Mouse (Mus musculus) kidney, adult 2 months (tissue): ENCODE results near the gene Ube2e1. TPM values are rescaled to one million over a fixed set of nuclear protein-coding genes. Genes with fewer than 3 reads are reported as not detected.

Experiments
- DNase-seq: peaks from one replicate; pipeline ENCODE4 v3.0.0; 2021
- H3K27ac ChIP-seq: fragments of 200-500 bp; 2 replicates; pipeline ENCODE4 v1.5.1; 2012; ENCODE audit warnings: low read depth, low read length, control low read depth, inconsistent platforms; ENCODE audit not compliant: insufficient read depth
- H3K27me3 ChIP-seq: fragments of 200-500 bp; replicated peaks from 2 replicates; pipeline ENCODE4 v1.6.1; 2012; ENCODE audit warnings: mild to moderate bottlenecking, moderate library complexity, low read length, inconsistent platforms; ENCODE audit not compliant: control insufficient read depth, insufficient read depth
- H3K36me3 ChIP-seq: fragments of 200-500 bp; 2 replicates; pipeline ENCODE4 v1.6.1; 2012; ENCODE audit warnings: mild to moderate bottlenecking, moderate library complexity, low read length, inconsistent platforms; ENCODE audit not compliant: control insufficient read depth, insufficient read depth
- H3K4me1 ChIP-seq: fragments of 200-500 bp; 2 replicates; pipeline ENCODE4 v1.6.1; 2011; ENCODE audit warnings: low read length; ENCODE audit not compliant: control insufficient read depth, insufficient read depth
- H3K4me3 ChIP-seq: fragments of 200-500 bp; 2 replicates; pipeline ENCODE4 v1.5.1; 2011; ENCODE audit warnings: mild to moderate bottlenecking, low read depth, low read length, control low read depth; ENCODE audit not compliant: insufficient read depth
- CTCF ChIP-seq: fragments of 200-500 bp; conservative IDR thresholded peaks from 2 replicates; pipeline ENCODE4 v1.5.1; 2011; ENCODE audit warnings: low read depth, mild to moderate bottlenecking, control low read depth, low read length, moderate library complexity, mixed read lengths; ENCODE audit not compliant: insufficient read depth, insufficient read length
- POLR2A ChIP-seq: fragments of 200-500 bp; IDR thresholded peaks from one replicate; pipeline ENCODE4 v1.6.1; 2011; ENCODE audit warnings: low read depth, low read length, control low read depth
- WGBS: fragments of 180-500 bp; shearing (Covaris S2); methylation state at CpG from one replicate; pipeline ENCODE4 v1.1.7; 2018; 5-methylcytosine and 5-hydroxymethylcytosine counted together
- polyA plus RNA-seq: library from polyadenylated mRNA; depleted of rRNA; stranded (reverse); fragments of >200 nt; gene quantifications from 2 replicates; pipeline ENCODE4 v1.2.3, GENCODE M21; 2012; rRNA removed

Gene Ube2e1
- 38.1 and 51.8 TPM in 2 replicates for polyA plus RNA-seq

- no peak for TF ChIP-seq CTCF
- peak; percentile 94 for TF ChIP-seq POLR2A
- H3K27me3 ChIP-seq: no peaks in the 10 kb centered on the region
- WGBS: 2% methylated on average over 38 of the region's 39 CpGs
- no peaks in the 10 kb centered on the region; the same call in 1 of the 2 replicates for H3K36me3 ChIP-seq
- H3K4me1 ChIP-seq: no peaks in the 10 kb centered on the region; the same call in 1 of the 2 replicates
- peak within 1 kb of the TSS; percentile 98 for H3K4me3 ChIP-seq
- DNase-seq: peak; percentile 88
- H3K27ac ChIP-seq: peak within 1 kb of the TSS; percentile 36; the same call in 1 of the 2 replicates
Measured at GRCm38 (mm10) chr14:18331693-18332131, at the start of gene Ube2e1. Gene Ube2e1 (minus strand): TSS chr14:18331859.

- 55% methylated on average over 5 of the region's 5 CpGs for WGBS
- Histone ChIP-seq H3K27me3 (no peaks in the 10 kb centered on the region), H3K27ac (no peak overlapping the region), H3K4me1 (no peaks in the 10 kb centered on the region), H3K36me3 (no peaks in the 10 kb centered on the region), H3K4me3 (no peak overlapping the region)
- no peak for DNase-seq
- TF ChIP-seq CTCF (no peak), POLR2A (no peak)
Measured at GRCm38 (mm10) chr14:18379841-18380240, 48.2 kb upstream of the Ube2e1 start.

- Histone ChIP-seq H3K27ac (no peak overlapping the region), H3K4me3 (no peak overlapping the region), H3K36me3 (no peaks in the 10 kb centered on the region), H3K4me1 (no peaks in the 10 kb centered on the region), H3K27me3 (no peaks in the 10 kb centered on the region)
- TF ChIP-seq CTCF: peak; percentile 48
- TF ChIP-seq POLR2A: no peak
- 58% methylated on average over 8 of the region's 8 CpGs for WGBS
- no peak for DNase-seq
Measured at GRCm38 (mm10) chr14:18377944-18378575, 46.4 kb upstream of the Ube2e1 start.

DNA sequence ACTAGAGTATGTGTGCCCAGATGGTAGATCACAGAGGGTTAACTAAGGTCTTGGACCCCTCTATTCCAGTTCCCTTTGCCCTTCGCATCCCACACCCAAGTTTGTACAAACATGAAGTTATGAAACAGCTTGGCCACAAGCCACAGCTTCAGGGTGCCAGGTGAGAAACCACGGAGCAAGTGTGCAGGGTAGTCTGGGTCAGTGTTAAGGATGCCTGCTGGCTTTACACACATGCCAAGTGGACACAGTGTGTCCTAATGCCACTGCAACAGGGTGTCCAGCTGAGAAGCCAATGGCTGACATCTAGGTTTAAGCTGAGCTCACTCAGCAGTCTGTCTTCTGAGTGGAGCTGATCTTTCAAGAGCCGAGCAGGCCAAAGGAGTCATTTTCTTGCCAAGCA, 44.5 kb upstream of the Ube2e1 start:
- no peak overlapping the region for H3K27ac ChIP-seq
- WGBS: 43% methylated on average over 3 of the region's 3 CpGs
- H3K4me1 ChIP-seq: no peaks in the 10 kb centered on the region
- H3K4me3 ChIP-seq: no peak overlapping the region
- no peak for TF ChIP-seq CTCF
- no peak for TF ChIP-seq POLR2A
- no peaks in the 10 kb centered on the region for H3K27me3 ChIP-seq
- no peaks in the 10 kb centered on the region for H3K36me3 ChIP-seq
- peak; percentile 86 for DNase-seq

- H3K36me3 ChIP-seq: no peaks in the 10 kb centered on the region
- H3K27ac ChIP-seq: no peak overlapping the region
- peaks cover 7% of the 10 kb centered on the region for H3K4me1 ChIP-seq
- TF ChIP-seq POLR2A (no peak), CTCF (no peak)
- WGBS: 66% methylated on average over 6 of the region's 6 CpGs
- H3K27me3 ChIP-seq: no peaks in the 10 kb centered on the region
- no peak for DNase-seq
- H3K4me3 ChIP-seq: no peak overlapping the region
Measured at GRCm38 (mm10) chr14:18373758-18374405, 42.2 kb upstream of the Ube2e1 start.

DNA sequence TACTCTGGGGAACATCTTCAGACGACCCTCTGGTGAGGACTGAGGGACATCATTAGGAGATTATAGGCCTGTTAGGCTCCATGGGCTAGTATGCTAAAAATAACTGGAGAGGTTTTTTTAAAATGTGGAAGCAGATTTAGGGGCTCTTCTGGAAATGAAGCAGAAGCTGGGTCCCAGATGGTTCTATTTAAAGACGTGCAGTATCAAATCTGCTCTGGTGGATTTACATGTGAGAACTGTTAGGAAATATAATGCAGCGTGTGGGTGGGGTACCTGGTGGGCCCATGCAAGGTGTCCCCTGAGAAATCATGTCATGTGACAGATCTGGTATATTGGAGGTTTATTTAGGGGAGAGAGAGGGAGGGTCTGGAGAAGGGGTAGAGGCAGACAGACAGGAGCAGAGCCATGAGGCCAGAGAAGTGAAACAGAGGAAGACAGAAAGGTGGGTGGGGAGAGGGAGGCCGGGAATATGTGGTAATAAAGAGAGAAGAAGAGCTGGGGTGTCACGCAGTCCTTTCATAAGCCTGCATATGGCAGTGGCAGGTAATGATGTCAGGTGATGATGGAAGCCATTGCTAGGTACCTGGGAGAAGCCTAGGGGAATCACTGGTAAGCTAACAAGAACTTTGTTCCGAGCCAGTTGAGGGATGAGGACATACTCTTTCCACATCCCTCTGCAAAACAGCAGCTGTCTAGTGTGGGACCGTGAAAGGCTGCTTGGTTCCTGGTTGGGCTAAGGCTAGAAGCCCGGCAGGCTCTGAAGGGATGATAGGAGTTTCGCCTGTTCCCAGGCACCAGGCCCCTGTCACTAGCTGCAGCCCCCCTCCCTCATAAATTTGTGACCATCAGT, 41.3 kb upstream of the Ube2e1 start:
- Histone ChIP-seq H3K36me3 (no peaks in the 10 kb centered on the region), H3K4me1 (peaks cover 7% of the 10 kb centered on the region), H3K27ac (no peak overlapping the region), H3K4me3 (no peak overlapping the region), H3K27me3 (no peaks in the 10 kb centered on the region)
- 88% methylated on average over 9 of the region's 9 CpGs for WGBS
- DNase-seq: no peak
- no peak for TF ChIP-seq CTCF
- no peak for TF ChIP-seq POLR2A
